Mouse (Mus musculus) MEL (cell line): ENCODE measurements around the gene Fam185a. TPM values are rescaled to one million over a fixed set of nuclear protein-coding genes. Genes with fewer than 3 reads are reported as not detected.

Experiments
- DNase-seq: peaks from one replicate; pipeline ENCODE4 v3.0.0; 2011; ENCODE audit warnings: low read depth, low spot score
- H3K27ac ChIP-seq: 2 replicates; pipeline ENCODE4 v1.5.1; 2012; ENCODE audit warnings: low read depth, mild to moderate bottlenecking, control low read depth, low read length, moderate library complexity; ENCODE audit not compliant: control insufficient read depth
- H3K27me3 ChIP-seq, 2 experiments: fragments of 150-350 bp in 1 of 2; sonication (generic) in 1 of 2; 2 replicates each; pipeline ENCODE4 v1.6.1; 2012; ENCODE audit warnings: low read length in 2 of 2, mild to moderate bottlenecking in 2 of 2, improper control_type of control experiment in 1 of 2, moderate library complexity in 1 of 2; ENCODE audit not compliant: insufficient read depth in 2 of 2, control insufficient read depth in 1 of 2
- H3K36me3 ChIP-seq, 2 experiments: 2 replicates each; pipeline ENCODE4 v1.6.1; 2012 to 2014; ENCODE audit warnings: low read length in 2 of 2, improper control_type of control experiment in 1 of 2, inconsistent platforms in 1 of 2, mild to moderate bottlenecking in 1 of 2; ENCODE audit not compliant: insufficient read depth in 2 of 2, control insufficient read depth in 1 of 2
- H3K4me1 ChIP-seq, 2 experiments: fragments of 150-350 bp in 1 of 2; sonication (generic) in 1 of 2; 2 replicates each; pipeline ENCODE4 v1.6.1; 2012; ENCODE audit warnings: low read length in 2 of 2, improper control_type of control experiment in 1 of 2, mild to moderate bottlenecking in 1 of 2; ENCODE audit not compliant: insufficient read depth in 2 of 2, control insufficient read depth in 1 of 2
- H3K4me3 ChIP-seq, 2 experiments: fragments of 150-350 bp in 1 of 2; sonication (generic) in 1 of 2; 2 replicates each; pipeline ENCODE4 v1.5.1; 2012; ENCODE audit warnings: low read depth in 2 of 2, low read length in 2 of 2, mild to moderate bottlenecking in 2 of 2, moderate library complexity in 2 of 2, control low read depth in 1 of 2, improper control_type of control experiment in 1 of 2; ENCODE audit not compliant: control insufficient read depth in 1 of 2, insufficient read depth in 1 of 2
- H3K79me2 ChIP-seq: 2 replicates; pipeline ENCODE4 v1.6.1; 2012; ENCODE audit warnings: mild to moderate bottlenecking, low read length, moderate library complexity; ENCODE audit not compliant: control insufficient read depth, poor library complexity, insufficient read depth
- H3K9ac ChIP-seq: 2 replicates; pipeline ENCODE4 v1.6.1; 2012; ENCODE audit warnings: low read depth, mild to moderate bottlenecking, control low read depth, low read length, moderate library complexity; ENCODE audit not compliant: control insufficient read depth, poor library complexity, severe bottlenecking
- H3K9me3 ChIP-seq: fragments of 150-350 bp; sonication (generic); replicated peaks from 2 replicates; pipeline ENCODE4 v1.6.1; 2012; ENCODE audit warnings: mild to moderate bottlenecking, low read length, improper control_type of control experiment, moderate library complexity; ENCODE audit not compliant: insufficient read depth
- BHLHE40 ChIP-seq: IDR thresholded peaks from 2 replicates; pipeline ENCODE4 v1.6.1; 2012; ENCODE audit warnings: low read depth, mild to moderate bottlenecking, inconsistent platforms, low read length, improper control_type of control experiment, borderline replicate concordance
- CHD1 ChIP-seq: IDR thresholded peaks from 2 replicates; pipeline ENCODE4 v1.6.1; 2012; ENCODE audit warnings: low read depth, mild to moderate bottlenecking, inconsistent platforms, low read length, improper control_type of control experiment
- ELF1 ChIP-seq: IDR thresholded peaks from 2 replicates; pipeline ENCODE4 v1.6.1; 2014; ENCODE audit warnings: low read depth, mild to moderate bottlenecking, inconsistent platforms, low read length, improper control_type of control experiment, moderate library complexity
- GABPA ChIP-seq: IDR thresholded peaks from 2 replicates; pipeline ENCODE4 v1.6.1; 2012; ENCODE audit warnings: low read depth, mild to moderate bottlenecking, inconsistent platforms, low read length, improper control_type of control experiment, moderate library complexity
- GATA1 ChIP-seq: IDR thresholded peaks from 2 replicates; pipeline ENCODE4 v1.6.1; 2011; ENCODE audit warnings: low read depth, low read length, improper control_type of control experiment
- KAT2A ChIP-seq: conservative IDR thresholded peaks from 2 replicates; pipeline ENCODE4 v1.6.1; 2012; ENCODE audit warnings: low read depth, low read length, improper control_type of control experiment, inconsistent platforms
- MEF2A ChIP-seq: IDR thresholded peaks from 2 replicates; pipeline ENCODE4 v1.6.1; 2014; ENCODE audit warnings: low read depth, mild to moderate bottlenecking, inconsistent platforms, low read length, improper control_type of control experiment; ENCODE audit not compliant: poor library complexity, insufficient replicate concordance, severe bottlenecking; ENCODE audit errors: extremely low read depth
- MYC ChIP-seq: IDR thresholded peaks from 2 replicates; pipeline ENCODE4 v1.6.1; 2011; ENCODE audit warnings: low read depth, mild to moderate bottlenecking, low read length, improper control_type of control experiment, moderate library complexity
- NELFE ChIP-seq: IDR thresholded peaks from 2 replicates; pipeline ENCODE4 v1.6.1; 2011; ENCODE audit warnings: low read depth, low read length, improper control_type of control experiment
- NRF1 ChIP-seq: IDR thresholded peaks from 2 replicates; pipeline ENCODE4 v1.6.1; 2014; ENCODE audit warnings: low read depth, mild to moderate bottlenecking, inconsistent platforms, low read length, improper control_type of control experiment, moderate library complexity; ENCODE audit not compliant: poor library complexity, insufficient read depth, severe bottlenecking
- POLR2A ChIP-seq, 2 experiments: IDR thresholded peaks; 2 replicates each; pipeline ENCODE4 v1.6.1; 2011 to 2012; ENCODE audit warnings: low read length in 2 of 2, mild to moderate bottlenecking in 2 of 2, control low read depth in 1 of 2, improper control_type of control experiment in 1 of 2, low read depth in 1 of 2, moderate library complexity in 1 of 2; ENCODE audit not compliant: control insufficient read depth in 1 of 2, insufficient read depth in 1 of 2, poor library complexity in 1 of 2
- USF1 ChIP-seq: IDR thresholded peaks from 2 replicates; pipeline ENCODE4 v1.6.1; 2014; ENCODE audit warnings: low read depth, mild to moderate bottlenecking, inconsistent platforms, low read length, improper control_type of control experiment, moderate library complexity
- ZC3H11A ChIP-seq: IDR thresholded peaks from 2 replicates; pipeline ENCODE4 v1.6.1; 2012; ENCODE audit warnings: low read depth, mild to moderate bottlenecking, inconsistent platforms, low read length, improper control_type of control experiment
- ZKSCAN1 ChIP-seq: IDR thresholded peaks from 2 replicates; pipeline ENCODE4 v1.6.1; 2012; ENCODE audit warnings: low read depth, mild to moderate bottlenecking, inconsistent platforms, low read length, improper control_type of control experiment, moderate library complexity
- ZNF384 ChIP-seq: IDR thresholded peaks from 2 replicates; pipeline ENCODE4 v1.6.1; 2012; ENCODE audit warnings: low read depth, mild to moderate bottlenecking, inconsistent platforms, low read length, improper control_type of control experiment
- polyA plus RNA-seq, 2 experiments: library from polyadenylated mRNA; stranded (reverse) in 1 of 2; unstranded in 1 of 2; fragments of >175 nt in 1 of 2; fragments of >200 nt in 1 of 2; gene quantifications; 2 replicates each; pipeline versions ENCODE4 v1.2.1 to v1.2.4; 2012; ENCODE audit warnings: low replicate concordance in 2 of 2, low read depth in 1 of 2; ENCODE audit not compliant: insufficient read length in 2 of 2, insufficient read depth in 1 of 2, missing spikeins in 1 of 2
- total RNA-seq: library from RNA; depleted of rRNA; stranded (reverse); fragments of 300-350 nt; gene quantifications from 2 replicates; pipeline ENCODE4 v1.2.3, GENCODE M21; 2012

The Fam185a gene
- total and polyA plus RNA-seq, 3 experiments: 20.2 to 28.3 TPM; not detected in 1

DNA sequence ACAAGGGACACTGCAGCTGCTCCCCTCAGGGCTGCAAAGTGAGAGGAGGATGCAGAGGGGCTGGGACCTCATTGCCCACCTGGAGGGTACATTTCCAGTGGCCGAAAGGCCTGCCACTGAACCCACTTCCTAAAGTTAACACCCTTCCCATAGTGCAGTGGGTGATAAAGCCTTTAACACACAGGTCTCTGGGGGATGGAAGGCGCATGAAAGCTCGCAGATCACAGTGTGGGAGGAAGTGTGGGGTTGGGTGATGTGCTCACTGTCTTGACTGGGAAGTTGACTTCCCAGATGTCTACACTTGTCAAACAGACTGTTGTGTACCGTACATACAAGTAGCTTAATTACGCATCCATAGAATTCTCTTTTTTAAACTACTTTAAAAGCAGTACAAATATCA is 55.0 kb downstream of the Fam185a start:
- Histone ChIP-seq H3K9me3 (no peaks in the 10 kb centered on the region), H3K27ac (no peak overlapping the region), H3K36me3 (no peaks in the 10 kb centered on the region; a peak in 1 of 4 replicates), H3K4me1 (no peaks in the 10 kb centered on the region), H3K4me3 (no peak overlapping the region), H3K27me3 (no peaks in the 10 kb centered on the region), H3K9ac (no peak overlapping the region), H3K79me2 (no peaks in the 10 kb centered on the region)
- no peak for TF ChIP-seq GABPA
- TF ChIP-seq NRF1: no peak
- no peak for TF ChIP-seq POLR2A (IDR thresholded peaks at IDR 0.05; ENCODE audit: control insufficient read depth in 1 of 2, insufficient read depth in 1 of 2, low read depth in 1 of 2, low read length in 2 of 2, poor library complexity in 1 of 2)
- no peak for TF ChIP-seq USF1
- no peak for TF ChIP-seq MEF2A
- TF ChIP-seq ZC3H11A: no peak
- TF ChIP-seq ZNF384: no peak
- no peak for TF ChIP-seq BHLHE40
- no peak for TF ChIP-seq ZKSCAN1
- TF ChIP-seq MYC: no peak
- DNase-seq: no peak

DNA sequence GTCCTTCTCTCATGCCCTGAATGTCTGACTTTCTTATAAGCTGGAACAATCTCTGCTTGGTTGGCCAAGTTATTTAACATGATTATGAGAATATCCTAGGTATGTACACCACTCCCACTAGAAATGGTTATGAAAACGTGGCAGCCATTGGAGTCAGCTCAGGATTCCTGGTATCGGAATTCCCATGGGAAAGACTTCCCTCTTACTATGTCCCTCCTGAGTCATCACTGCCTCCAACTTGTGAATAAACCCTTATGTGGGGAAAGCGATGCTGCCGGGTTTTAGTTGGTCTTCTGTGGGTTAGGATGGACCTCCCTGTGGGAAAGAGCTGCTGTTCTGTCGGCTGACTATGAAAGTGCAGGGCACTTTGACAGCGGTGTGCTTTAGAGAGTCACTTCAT is 56.8 kb downstream of the Fam185a start:
- Histone ChIP-seq H3K27ac (no peak overlapping the region), H3K36me3 (no peaks in the 10 kb centered on the region; a peak in 1 of 4 replicates), H3K4me1 (no peaks in the 10 kb centered on the region), H3K4me3 (no peak overlapping the region), H3K9me3 (no peaks in the 10 kb centered on the region), H3K79me2 (no peaks in the 10 kb centered on the region), H3K9ac (no peak overlapping the region), H3K27me3 (no peaks in the 10 kb centered on the region)
- TF ChIP-seq CHD1: no peak
- no peak for TF ChIP-seq NRF1
- no peak for TF ChIP-seq KAT2A
- TF ChIP-seq ZNF384: no peak
- TF ChIP-seq GATA1: no peak
- no peak for TF ChIP-seq ELF1
- no peak for TF ChIP-seq NELFE
- DNase-seq: no peak
